Mouse (Mus musculus) cortical plate, adult 2 months (tissue): ENCODE results near the gene Gm10181. TPM values are rescaled to one million over a fixed set of nuclear protein-coding genes. Genes with fewer than 3 reads are reported as not detected.

Experiments
- H3K27ac ChIP-seq: fragments of 200-500 bp; 2 replicates; pipeline ENCODE4 v1.5.1; 2012; ENCODE audit warnings: low read length, control low read depth, inconsistent platforms; ENCODE audit not compliant: insufficient read depth
- H3K4me1 ChIP-seq: fragments of 200-500 bp; 2 replicates; pipeline ENCODE4 v1.6.1; 2011; ENCODE audit warnings: low read length; ENCODE audit not compliant: control insufficient read depth, insufficient read depth
- H3K4me3 ChIP-seq: fragments of 200-500 bp; 2 replicates; pipeline ENCODE4 v1.5.1; 2011; ENCODE audit warnings: mild to moderate bottlenecking, low read length, control low read depth; ENCODE audit not compliant: insufficient read depth
- CTCF ChIP-seq: fragments of 200-500 bp; IDR thresholded peaks from 2 replicates; pipeline ENCODE4 v1.5.1; 2011; ENCODE audit warnings: mild to moderate bottlenecking, control low read depth, low read length; ENCODE audit not compliant: insufficient read depth; ENCODE audit errors: extremely low read depth
- POLR2A ChIP-seq: fragments of 200-500 bp; IDR thresholded peaks from 2 replicates; pipeline ENCODE4 v1.6.1; 2011; ENCODE audit warnings: mild to moderate bottlenecking, low read length, control low read depth; ENCODE audit not compliant: insufficient read depth; ENCODE audit errors: extremely low read depth
- polyA plus RNA-seq: library from polyadenylated mRNA; depleted of rRNA; stranded (reverse); fragments of >200 nt; gene quantifications from 2 replicates; pipeline ENCODE4 v1.2.3, GENCODE M21; 2012; rRNA removed

Gene Gm10181
- not detected in 2 replicates for polyA plus RNA-seq

DNA sequence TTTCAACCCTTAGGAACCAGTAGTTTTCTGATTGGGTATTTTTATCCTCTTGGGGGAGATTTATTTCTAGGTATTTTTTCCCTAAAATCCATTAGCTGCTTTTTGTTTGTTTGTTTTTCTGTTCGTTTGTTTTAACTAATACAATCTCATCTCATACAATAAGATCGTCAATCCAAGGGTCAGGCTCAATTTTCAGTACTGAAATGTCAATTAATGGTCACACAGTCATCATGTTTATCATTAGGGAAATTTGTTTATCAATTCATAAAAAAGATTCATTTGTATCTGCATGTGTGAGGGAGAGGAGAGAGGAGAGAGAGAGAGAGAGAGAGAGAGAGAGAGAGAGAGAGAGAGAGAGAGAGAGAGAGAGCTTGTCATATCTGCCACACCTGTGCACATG lies at the start of gene Gm10181:
TSS of gene Gm10181 (plus strand) at position 301 of the 400 bp plus-strand sequence.
- TF ChIP-seq POLR2A (no peak), CTCF (no peak)

DNA sequence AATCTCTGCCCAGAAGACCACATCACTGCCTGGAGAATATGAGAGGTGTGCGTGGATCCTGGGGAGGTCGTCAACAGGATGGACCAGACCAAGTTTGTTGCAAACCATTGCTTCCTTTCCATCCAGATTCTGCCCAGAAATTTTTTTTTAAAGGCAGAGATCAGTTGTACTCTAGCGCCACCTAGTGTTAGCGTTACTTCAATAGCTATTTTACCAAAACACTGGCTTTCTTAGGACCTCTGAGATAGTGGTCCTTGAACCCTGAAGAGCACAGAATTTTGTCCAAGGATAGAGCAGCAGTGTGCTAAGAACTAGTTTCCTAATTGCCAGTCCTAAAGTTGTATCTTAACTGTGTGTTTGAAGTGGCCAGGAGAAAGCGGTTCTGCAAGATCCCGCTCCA lies 47.6 kb upstream of the Gm10181 start:
- Histone ChIP-seq H3K27ac (no peak overlapping the region), H3K4me3 (no peak overlapping the region), H3K4me1 (no peaks in the 10 kb centered on the region)
- TF ChIP-seq POLR2A (no peak), CTCF (peak; percentile 40)

More for the DNA sequence above, at the start of gene Gm10181:
- H3K4me1 ChIP-seq: no peaks in the 10 kb centered on the region
- H3K27ac ChIP-seq: no peak within 1 kb of the TSS
- H3K4me3 ChIP-seq: no peak within 1 kb of the TSS

DNA sequence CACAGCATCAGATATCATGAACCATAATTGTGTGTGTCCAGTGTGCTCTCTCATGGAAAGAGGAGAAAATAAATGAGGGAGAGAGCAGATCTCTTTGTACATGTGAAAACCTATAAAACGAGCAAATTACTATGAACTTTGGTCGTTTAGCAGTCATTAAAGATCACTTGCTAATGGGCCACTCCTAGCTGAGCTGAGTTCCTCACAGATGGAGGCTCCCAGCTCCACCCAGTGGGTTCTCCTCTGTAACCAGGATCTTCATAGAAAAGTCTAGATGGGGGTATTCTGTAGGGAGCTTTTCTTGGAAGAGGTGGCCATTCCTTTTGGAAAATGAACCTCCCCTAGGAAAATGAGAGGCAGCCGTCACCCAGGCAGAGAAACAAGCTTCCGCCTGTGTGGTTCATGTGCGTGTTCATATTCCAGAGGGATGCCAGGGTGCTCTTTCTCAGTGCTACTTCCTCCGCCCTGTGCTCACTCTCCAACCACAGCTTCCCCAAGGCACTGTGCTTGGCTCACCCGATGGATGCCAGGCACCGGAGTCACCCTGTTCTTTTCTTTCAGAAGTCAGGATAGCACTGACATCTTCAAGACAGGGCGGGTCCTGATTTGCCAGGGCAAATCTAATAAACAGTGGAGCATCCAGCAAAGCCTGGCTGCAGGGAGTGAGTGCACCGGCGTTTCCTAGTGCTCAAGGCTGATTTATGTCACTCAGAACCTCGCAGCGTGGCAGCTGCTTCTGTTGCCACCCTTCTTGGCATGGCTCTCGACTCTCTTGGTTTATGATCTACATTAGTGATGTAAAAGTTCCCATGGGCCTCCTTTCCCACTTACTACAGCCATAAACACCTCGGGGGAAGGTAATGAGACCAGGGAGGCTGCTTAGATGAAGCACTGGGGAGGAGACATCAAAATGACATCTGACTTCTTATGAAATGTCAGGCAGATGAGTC lies 46.8 kb upstream of the Gm10181 start:
- TF ChIP-seq CTCF: no peak
- TF ChIP-seq POLR2A: no peak
- Histone ChIP-seq H3K4me1 (no peaks in the 10 kb centered on the region), H3K4me3 (no peak overlapping the region), H3K27ac (no peak overlapping the region)

DNA sequence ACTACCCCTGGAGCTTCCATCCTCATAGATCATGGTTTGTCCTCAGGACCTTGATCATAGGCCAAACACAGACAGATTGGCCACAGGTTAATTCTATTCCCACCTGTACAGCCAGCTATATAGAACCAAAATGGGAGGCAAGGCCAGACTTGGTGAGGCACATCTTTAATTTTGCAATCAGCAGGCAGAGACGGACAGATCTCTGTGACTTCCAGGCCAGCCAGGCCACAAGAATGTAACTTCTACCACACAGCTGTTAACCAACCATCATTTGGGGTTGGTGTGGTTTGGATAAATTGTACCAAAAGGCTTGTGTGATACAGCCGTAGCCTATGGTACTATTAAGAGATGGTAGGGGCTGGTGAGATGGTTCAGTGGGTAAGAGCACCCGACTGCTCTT lies 44.9 kb upstream of the Gm10181 start:
- no peak overlapping the region for H3K4me3 ChIP-seq
- no peak overlapping the region for H3K27ac ChIP-seq
- TF ChIP-seq CTCF (no peak), POLR2A (no peak)
- H3K4me1 ChIP-seq: no peaks in the 10 kb centered on the region

DNA sequence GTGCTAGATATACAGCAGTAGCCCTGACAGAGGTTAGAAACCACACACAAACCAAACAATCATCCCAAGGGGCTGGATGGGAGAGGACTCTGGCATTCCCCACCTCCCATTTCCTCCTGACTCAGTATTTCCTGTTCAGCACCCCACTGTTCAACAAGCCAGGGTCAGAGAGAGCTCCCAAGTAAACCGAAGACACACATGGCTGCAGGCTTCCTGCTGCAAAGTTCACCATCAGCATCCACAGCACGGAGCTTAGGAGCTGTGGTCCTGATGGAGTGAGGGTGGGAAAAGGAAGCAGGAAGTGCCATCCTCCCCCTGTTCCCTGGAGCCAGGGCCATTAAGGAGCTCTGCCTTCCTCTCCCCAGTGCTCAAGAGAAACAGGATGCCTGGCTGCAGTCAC lies 40.9 kb upstream of the Gm10181 start:
- H3K27ac ChIP-seq: no peak overlapping the region
- no peak overlapping the region for H3K4me3 ChIP-seq
- H3K4me1 ChIP-seq: no peaks in the 10 kb centered on the region
- no peak for TF ChIP-seq CTCF
- TF ChIP-seq POLR2A: no peak

DNA sequence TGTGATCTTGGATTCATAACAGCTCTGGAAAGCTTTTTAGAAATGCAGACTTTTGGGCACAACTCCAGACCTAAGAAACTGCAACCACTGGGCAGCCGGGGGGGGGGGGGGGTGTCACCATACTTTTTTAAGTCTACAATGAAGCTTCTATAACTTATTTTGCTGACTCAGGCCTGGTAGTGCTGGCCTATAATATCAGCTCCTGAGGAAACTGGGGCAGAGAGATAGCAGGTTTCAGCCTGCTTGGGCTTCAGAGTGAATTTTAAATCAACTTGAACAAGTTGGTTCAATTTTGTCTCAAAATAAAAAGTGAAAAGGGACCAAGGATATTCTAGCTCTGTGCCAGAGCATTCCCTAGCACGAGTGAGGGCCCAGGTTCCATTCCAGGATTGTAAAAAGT lies 40.3 kb upstream of the Gm10181 start:
- Histone ChIP-seq H3K4me1 (no peaks in the 10 kb centered on the region), H3K27ac (no peak overlapping the region), H3K4me3 (no peak overlapping the region)
- TF ChIP-seq CTCF (no peak), POLR2A (no peak)

DNA sequence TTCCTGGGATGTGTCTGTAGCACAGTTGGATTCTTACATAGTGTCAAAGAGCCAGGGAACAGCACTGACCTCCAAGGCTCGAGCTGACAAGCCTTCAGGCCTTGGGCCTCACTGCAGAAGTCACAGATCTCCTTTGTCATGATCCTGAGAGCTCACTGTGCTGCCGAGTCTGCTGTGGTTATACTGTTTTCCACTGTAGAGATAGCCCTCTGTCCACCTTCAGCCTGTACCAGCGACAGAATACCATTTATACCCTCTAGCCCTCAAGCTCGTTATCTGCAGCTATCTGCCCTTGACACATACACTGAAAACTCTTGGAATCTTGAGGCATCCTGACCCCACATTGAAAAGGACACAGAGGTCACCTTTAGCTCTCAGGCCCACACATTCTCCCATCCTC lies 37.3 kb upstream of the Gm10181 start:
- no peak for TF ChIP-seq POLR2A
- TF ChIP-seq CTCF: no peak
- H3K4me3 ChIP-seq: no peak overlapping the region
- H3K27ac ChIP-seq: no peak overlapping the region
- no peaks in the 10 kb centered on the region for H3K4me1 ChIP-seq

DNA sequence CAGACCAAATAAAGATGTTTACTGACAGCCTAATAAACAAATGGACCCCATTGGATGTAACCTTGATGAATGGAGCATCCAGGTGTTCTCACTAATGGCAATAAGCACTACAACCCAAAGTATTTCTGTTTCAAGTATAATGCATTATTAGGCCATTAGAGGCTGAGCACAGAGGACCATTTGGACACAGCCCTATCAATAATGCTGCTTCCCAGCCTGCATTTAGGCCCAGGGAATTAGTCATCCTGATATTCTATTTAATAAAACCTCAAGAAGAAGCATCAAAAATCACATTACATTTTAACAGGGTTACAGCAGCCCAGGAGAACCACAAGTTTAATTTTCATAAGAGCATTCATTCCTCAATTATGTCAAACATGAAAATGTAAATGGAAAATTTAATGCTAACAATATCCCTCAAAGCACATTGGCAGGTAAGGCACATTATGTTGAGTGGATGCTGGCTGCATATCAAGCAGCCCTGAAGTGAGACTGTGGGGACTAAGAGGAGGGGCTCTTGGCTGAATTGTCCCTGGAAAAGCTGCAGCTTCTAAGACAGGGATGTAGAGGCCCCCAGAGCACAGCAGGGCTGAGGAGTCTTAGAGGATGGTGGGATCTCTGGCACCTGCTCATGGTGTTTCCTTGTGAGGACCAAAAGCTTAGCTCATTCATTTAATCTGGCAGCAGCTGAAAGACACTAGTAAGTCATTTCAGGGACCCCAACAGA lies 33.4 kb upstream of the Gm10181 start:
- Histone ChIP-seq H3K27ac (no peak overlapping the region), H3K4me1 (no peaks in the 10 kb centered on the region)
- TF ChIP-seq POLR2A: no peak
- TF ChIP-seq CTCF: no peak

DNA sequence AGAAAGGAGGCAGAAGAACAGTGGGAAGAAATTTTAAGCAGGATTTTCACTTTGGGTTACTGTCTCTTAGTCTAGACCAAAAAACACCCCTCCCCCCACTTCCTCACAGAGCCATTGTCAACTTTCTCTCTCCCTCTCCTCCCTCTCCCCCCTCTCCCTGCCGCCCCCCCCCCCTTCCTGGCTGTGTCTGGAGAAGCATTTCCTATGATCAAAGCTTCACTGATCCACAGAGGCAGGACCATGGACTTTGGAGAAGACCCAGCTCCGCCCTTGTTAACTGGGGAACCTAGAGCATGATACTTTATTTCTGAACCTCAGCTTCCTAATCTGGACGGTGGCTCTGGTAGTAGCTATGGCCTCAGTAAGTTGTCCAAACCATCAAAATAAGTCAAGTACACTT lies 30.5 kb upstream of the Gm10181 start:
- H3K27ac ChIP-seq: no peak overlapping the region
- H3K4me3 ChIP-seq: no peak overlapping the region
- no peaks in the 10 kb centered on the region for H3K4me1 ChIP-seq
- no peak for TF ChIP-seq POLR2A
- no peak for TF ChIP-seq CTCF

More for the DNA sequence above, 33.4 kb upstream of the Gm10181 start:
- H3K4me3 ChIP-seq: no peak overlapping the region
